Mouse (Mus musculus): ENCODE results near the gene BC024978.

Gene BC024978

GRCm38 (mm10) chr7:27177942-27178323 lies 17.6 kb upstream of the BC024978 start:
- no peak for DNase-seq (ENCODE audit: low read depth)

- peak; percentile 100 for DNase-seq (ENCODE audit: low read depth)
Observed at GRCm38 (mm10) chr7:27178324-27179216, 17.0 kb upstream of the BC024978 start, which contains the start of gene Rab4b. Rab4b (minus strand) TSS chr7:27178896.

GRCm38 (mm10) chr7:27179217-27179918 lies 16.2 kb upstream of the BC024978 start:
- no peak for DNase-seq (ENCODE audit: low read depth)

- no peak for DNase-seq (ENCODE audit: low read depth)
Observed at GRCm38 (mm10) chr7:27180036-27180435, 15.5 kb upstream of the BC024978 start.

- no peak for DNase-seq (ENCODE audit: low read depth)
Observed at GRCm38 (mm10) chr7:27180837-27181695, 14.5 kb upstream of the BC024978 start, which contains the start of the genes Gm21983 and Mia. Gm21983 (minus strand) TSS chr7:27181086. Mia (minus strand) TSS chr7:27181157.

GRCm38 (mm10) chr7:27182498-27182897 lies 13.1 kb upstream of the BC024978 start:
- DNase-seq (ENCODE audit: low read depth), result no peak

GRCm38 (mm10) chr7:27184964-27185363 lies 10.6 kb upstream of the BC024978 start:
- DNase-seq (ENCODE audit: low read depth), result peak; percentile 74

- DNase-seq (ENCODE audit: low read depth), result no peak
Observed at GRCm38 (mm10) chr7:27185986-27186385, 9.6 kb upstream of the BC024978 start.

GRCm38 (mm10) chr7:27189271-27189931 lies 6.2 kb upstream of the BC024978 start:
- peak; percentile 34 for DNase-seq (ENCODE audit: low read depth)

GRCm38 (mm10) chr7:27192434-27192833 lies 3.1 kb upstream of the BC024978 start:
- DNase-seq (ENCODE audit: low read depth), result no peak

- no peak for DNase-seq (ENCODE audit: low read depth)
Observed at GRCm38 (mm10) chr7:27193731-27194130, 1.9 kb upstream of the BC024978 start.

- peak; percentile 12 for DNase-seq (ENCODE audit: low read depth)
Observed at GRCm38 (mm10) chr7:27197136-27197535, 1.6 kb downstream of the BC024978 start.

- no peak for DNase-seq (ENCODE audit: low read depth)
Observed at GRCm38 (mm10) chr7:27197634-27198033, 2.1 kb downstream of the BC024978 start.

- DNase-seq (ENCODE audit: low read depth), result no peak
Observed at GRCm38 (mm10) chr7:27198355-27198754, 2.8 kb downstream of the BC024978 start.

GRCm38 (mm10) chr7:27198779-27199178 lies 3.2 kb downstream of the BC024978 start:
- DNase-seq (ENCODE audit: low read depth), result no peak

GRCm38 (mm10) chr7:27203730-27204449 lies 8.3 kb downstream of the BC024978 start:
- no peak for DNase-seq (ENCODE audit: low read depth)

GRCm38 (mm10) chr7:27212626-27213025 lies 17.0 kb downstream of the BC024978 start:
- no peak for DNase-seq (ENCODE audit: low read depth)

GRCm38 (mm10) chr7:27218586-27218985 lies 23.0 kb downstream of the BC024978 start:
- no peak for DNase-seq (ENCODE audit: low read depth)

GRCm38 (mm10) chr7:27219937-27220336 lies 24.4 kb downstream of the BC024978 start:
- DNase-seq (ENCODE audit: low read depth), result no peak

- no peak for DNase-seq (ENCODE audit: low read depth)
Observed at GRCm38 (mm10) chr7:27221939-27222338, 26.4 kb downstream of the BC024978 start.

- DNase-seq (ENCODE audit: low read depth), result no peak
Observed at GRCm38 (mm10) chr7:27222538-27222937, 27.0 kb downstream of the BC024978 start.

All from induced T-regulatory cell, adult 2 months (primary cell).